Mouse (Mus musculus): ENCODE data around the gene Rai1.

Rai1 gene

DNA sequence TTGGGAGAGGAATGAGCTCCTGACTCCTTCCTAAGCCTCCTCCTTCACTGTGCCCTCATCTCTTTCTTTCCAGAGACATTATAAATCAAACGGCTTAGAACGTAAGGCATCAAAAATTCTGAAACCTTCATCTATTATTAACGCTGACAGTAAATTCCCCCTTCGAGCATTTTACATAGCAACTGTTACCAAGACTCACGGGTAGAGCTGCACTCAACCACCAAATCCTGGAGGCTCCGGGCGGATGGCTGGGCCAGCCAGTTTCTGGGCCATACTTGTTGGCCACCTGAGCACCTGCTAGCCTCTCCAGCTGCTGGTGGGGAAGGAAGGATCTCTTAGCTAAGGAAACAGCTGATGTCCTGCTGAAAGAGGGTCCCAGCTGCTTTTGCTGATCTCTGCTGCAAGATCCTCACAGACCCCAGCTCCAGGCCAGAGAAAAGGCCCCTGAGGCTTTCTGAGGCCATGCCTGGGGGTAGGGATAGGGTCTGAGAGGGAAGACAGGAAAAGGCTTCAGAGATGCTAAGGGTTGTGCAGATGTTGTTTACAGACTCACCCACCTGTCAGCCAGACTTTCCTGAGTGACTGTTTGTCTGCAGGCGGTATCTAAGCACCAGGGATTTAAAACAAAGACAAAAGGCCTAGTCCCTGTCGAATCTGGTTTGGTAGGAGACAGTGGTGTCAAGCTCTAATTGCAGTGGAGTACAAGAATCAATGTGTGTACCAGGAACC, 56.5 kb downstream of the Rai1 start:
- no peak for DNase-seq (ENCODE audit: extremely low read depth, low read depth, low spot score)

DNA sequence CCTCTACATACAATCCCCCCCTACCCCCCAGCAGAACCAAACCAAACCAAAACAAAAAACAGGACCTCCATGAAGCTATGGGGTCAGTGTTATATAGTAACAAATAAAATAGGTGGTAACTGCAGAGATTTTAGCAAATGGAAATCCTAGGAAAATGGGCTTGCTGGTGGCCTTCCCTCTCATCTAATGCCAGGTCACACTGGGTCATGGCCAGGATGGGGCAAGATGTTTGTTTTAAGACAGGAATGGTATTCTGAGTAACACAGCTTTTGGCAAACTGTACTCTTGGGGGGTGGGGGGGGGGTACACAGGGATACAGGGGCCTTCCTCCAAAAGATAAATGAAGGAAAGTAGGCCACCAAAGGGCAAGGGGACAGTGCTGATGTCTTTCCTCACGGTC, 57.7 kb downstream of the Rai1 start:
- DNase-seq (ENCODE audit: extremely low read depth, low read depth, low spot score), result no peak

DNA sequence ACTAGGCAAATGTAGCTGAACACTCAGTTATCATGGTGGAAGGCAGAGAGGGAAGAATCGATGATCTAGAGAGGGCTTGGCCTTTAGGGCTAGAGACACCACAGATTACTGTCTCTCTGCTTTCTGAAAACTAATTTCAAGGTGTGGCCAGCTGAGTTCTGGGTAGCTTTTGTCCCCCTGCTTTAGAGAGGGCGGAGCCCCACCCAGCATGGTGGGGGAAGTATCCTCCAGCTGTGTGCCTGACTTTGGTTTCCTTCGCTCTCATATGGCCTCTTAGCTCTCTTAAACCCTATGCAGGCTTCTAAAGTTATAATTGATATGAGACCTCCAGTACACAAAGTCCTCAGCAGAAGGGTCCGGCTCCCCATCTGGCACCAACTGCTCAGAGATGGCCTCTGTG, 58.5 kb downstream of the Rai1 start:
- DNase-seq (ENCODE audit: extremely low read depth, low read depth, low spot score), result no peak

DNA sequence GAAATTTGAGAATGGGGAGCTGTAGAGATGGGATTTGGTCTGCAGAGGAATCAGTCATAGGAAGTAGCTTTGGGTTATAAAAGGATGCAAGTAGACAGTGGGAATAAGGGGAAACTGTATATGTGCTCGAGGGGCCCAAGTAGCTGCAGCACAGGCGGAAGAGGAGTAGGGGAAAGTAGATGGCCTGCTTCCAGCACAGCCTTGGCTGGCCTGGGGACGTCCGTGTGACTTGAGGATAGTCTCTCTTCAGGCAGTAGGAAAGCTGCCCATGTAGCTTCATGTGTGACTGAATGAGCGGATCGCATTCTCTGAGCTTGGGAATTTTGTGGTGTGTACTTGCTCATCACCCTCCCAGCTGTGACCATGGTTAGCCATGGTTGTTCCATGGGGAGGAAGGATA, 59.6 kb downstream of the Rai1 start:
- no peak for DNase-seq (ENCODE audit: extremely low read depth, low read depth, low spot score)

DNA sequence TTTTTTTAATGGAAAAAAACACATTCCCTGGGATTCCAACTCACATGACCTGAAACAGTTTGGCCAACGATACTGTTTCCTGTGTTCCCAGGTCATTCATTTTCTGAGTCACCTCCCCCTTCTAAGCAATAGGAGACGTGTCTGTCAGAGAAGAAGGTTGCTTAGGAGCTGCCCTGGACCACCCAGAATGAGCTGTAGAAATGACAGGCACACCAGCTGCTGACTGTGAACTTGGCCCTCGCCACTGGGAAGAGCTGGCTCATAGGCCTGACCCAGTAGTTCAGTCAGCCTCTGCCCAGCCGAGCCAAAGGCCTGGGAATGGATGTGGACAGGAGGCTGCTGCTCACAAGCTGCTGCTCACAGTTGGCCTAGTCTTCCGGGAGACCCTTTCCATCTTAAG, 60.3 kb downstream of the Rai1 start:
- DNase-seq (ENCODE audit: extremely low read depth, low read depth, low spot score), result no peak

DNA sequence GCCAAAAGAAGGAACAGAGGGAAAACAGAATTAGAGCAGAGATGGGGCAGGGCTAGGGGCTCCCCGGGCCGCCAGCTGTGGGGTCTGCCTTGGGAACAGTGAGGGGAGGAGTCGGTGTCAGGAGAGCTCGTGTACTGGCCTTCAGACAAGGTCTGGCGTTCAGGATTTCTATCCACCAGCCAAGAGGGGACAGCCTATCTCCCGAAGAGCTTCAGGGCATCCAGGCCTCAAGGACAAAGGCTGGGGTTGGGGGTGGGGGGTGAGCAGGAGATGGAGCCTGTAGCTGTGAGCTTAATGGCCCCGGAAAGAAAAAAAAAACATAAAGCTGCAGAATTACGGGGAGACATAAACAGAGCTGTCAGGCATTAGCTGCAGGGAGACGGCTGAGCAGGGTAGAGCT, 64.0 kb downstream of the Rai1 start:
- DNase-seq (ENCODE audit: extremely low read depth, low read depth, low spot score), result no peak

DNA sequence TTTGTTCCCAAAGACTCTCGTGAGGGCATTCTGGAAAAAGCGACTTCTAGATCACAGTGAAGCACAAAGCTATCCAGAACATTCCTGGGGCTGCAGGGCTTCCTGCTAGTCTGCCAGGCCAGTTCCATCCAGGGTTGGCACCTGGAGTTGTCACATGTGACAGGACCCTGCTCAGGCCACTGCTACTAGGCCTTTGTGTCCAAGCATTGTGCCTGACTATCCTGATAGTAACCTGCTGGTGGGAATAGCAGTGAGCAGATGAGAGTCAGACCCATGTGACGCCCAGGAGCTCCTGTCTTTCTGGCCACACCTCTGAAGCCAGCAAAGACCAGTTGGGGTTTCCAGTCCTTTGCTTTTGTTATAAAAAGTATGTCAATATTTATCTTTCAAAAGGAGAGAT, 67.3 kb downstream of the Rai1 start:
- no peak for DNase-seq (ENCODE audit: extremely low read depth, low read depth, low spot score)

DNA sequence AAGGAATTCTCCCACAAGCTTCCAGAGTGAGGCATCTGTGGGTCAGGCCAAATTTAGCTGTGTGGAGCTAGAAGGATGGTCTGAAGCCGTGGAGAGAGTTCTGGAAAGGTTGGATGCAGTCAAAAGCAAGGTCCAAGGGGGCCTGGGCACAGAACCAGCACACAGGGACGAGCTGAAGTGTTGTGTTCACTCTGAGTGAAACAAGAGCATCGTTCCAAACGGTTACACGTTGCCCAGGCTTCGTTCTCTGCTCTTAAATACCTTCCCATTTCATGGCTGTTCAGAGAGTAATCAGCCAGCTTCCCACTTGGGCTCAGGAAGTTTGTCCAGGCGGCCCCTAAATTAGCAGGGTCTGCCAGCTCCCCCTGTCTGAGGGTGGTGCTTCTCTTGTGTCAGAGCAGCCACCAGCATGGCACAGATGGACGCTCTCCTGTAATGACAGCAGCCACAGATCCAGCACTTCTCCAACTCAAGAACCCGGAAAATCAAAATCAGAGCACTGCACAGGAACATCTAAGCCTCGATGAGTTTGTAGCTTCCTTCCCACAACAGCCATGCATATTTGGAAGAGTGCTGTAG, 68.9 kb downstream of the Rai1 start:
- DNase-seq (ENCODE audit: extremely low read depth, low read depth, low spot score), result no peak

DNA sequence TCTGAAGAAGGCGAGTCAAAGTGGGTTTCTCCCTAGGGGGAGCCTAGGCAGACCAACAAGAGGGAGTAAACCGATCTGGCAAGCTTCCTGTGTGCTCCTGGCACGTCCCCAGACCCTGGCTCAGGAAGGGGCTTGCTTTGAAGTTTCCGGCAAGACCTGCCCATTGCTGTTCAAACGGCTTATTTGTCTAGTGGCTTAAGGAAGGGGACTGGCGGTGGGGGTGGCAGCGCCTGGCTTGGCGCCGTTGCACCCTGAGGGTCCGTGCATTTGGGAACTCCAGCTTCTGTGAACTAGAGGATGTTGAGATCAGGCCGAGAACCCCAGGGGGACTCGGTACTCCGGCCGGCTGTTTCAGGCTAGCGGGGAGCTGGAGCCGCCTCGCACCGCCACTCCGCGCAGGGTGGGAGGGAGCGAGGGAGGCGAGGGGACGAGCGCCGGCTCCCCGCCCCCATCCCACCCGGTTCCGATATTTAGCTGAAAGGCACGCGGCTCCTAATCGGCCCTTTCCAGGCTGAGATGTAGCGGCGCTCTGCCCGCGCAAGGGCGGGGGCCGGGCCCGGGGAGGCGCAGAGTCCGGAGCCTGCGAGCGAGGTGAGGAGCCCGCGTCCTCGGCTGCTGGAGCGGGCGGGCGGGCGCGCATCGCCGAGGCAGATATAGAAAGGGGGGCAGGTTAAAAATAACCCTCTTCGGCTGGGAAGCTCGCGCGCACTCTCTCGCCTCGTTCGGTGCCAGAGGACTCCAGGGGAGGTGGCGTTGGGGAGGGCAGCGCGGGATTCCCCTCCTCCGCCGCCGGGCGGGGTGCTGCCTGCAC, 70.8 kb downstream of the Rai1 start:
- no peak for DNase-seq (ENCODE audit: extremely low read depth, low read depth, low spot score)

DNA sequence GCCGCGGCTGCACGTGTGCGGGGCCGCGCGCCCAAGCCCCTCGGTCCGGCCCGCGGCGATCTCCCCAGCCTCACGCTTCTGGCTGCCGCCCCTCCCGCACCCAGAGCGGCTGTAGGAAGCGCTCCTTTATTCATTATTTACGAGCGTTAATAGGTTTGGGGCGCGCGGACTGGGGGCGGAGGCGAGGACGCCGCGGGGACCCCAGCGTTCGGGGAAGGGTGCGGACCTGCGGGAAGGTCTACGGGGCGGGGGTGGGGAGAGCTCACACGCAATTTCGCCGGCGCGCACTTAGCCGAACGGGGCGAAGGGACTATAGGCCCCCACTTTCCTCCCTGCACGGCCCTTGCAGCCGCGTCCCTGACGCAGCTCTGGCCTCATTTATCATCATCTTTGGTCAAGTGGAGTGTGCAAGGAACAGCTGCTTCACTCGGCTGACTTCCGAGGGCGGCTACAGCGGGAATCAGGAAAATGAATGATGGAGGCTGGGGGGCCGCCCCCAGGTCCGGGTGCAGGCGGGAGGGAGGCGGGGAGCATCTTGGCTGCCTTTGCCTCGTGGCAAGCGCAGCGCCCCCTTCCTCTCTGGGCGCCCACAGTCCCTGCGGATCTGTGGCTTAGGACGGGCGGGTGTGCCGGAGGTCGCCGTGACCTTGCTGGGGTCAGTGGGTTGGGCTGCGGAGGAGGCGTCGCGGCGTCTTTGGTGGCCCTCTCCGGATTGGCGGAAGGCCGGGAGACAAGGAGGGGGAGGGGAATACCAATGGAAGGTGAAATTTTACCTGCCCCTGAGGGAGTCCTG, 71.6 kb downstream of the Rai1 start:
- DNase-seq (ENCODE audit: extremely low read depth, low read depth, low spot score), result no peak

DNA sequence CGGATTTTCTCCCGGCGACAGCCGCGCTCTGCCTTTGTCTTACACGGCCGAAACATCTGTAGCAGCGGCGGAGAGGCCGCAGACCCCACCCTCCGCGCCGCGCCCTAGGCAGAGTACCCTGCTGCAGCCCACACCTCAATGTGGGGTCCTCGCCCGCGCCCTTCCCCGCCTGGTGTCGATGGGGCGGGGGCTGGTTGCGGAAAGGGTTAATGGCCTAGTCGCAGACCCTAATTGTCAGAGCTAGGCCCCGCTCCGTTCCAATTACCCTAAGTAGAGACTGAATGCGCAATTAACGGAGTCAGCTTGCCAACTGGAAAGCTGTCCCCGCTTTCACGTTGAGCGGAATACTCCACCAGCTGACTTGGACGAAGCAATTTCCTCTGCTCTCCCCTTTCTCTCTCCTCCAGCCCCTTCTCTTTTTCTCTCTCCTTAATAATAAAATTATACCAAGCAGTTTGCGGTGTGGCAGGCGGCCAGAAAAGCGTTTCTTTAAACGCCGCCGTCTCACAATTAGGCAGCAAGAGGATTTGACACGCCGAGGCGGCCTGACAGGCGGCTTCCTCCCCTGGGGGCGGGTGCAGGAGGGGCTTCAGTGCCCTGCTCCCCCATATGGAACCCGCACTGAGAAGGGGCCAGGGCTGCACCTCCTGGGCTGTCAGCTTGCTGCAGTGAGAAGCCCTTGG, 72.3 kb downstream of the Rai1 start:
- no peak for DNase-seq (ENCODE audit: extremely low read depth, low read depth, low spot score)

DNA sequence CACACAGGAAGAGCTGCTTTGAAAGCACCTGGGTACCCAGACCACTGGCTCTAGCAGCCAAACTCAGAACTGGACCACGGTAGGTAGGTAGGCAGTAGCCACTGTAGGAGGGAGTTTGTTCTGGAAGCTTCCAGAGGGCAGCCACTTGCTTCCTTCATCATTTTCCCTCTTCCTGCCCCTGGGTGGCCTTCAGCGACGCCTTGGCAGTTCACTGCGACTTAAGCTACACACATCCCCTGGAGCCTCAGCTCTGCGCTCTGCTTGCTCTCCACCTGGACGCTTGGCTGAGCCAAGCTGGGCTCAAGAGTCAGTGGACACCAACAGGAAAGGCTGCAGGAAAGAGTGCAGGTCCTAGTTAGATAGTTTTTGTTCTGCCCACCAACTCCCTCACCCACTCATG, 73.2 kb downstream of the Rai1 start:
- no peak for DNase-seq (ENCODE audit: extremely low read depth, low read depth, low spot score)

DNA sequence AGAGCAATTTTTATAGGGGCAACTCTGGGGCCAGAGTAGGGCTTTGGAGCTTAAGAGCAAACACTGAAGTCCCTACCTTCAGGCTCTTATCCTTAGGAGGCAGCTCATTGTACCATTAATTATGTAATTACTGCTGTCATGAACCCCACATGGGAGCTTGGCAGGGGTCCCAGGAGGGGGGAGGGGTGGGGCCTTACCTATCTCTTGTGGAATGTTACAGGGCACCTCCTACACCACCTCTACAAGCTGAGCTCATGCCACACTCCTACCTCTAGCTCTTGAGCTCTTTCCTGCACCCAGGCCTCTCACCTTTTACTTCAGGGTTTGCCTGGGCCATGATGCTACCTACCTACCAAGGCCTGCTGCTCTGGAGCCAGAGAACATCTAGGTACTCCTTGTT, 73.7 kb downstream of the Rai1 start:
- DNase-seq (ENCODE audit: extremely low read depth, low read depth, low spot score), result no peak

DNA sequence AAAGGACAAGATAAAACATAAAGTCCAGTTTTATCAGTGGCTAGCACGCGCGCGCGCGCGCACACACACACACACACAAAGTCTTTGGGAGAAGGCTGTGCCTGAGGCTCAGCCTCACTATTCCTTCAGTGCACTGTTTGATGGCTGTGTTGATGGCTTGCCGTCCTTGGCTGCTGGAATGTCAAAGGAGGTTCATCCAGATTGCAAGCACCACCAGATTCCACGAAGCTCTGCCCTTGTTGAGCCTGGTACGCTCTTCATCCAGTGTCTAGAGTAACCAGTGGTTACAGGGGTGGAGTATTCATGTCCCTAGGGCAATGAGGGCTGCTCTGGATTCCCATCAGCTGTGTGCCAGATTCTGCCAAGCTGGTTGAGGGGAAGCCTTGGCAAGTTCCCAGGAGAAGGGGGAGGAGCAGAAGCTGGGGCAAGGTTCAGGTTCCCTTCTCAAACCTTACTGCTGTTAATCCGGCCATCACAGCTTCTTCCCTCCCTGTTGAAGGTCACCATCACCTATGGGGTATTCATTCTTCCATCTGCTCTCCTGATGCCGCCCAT, 77.4 kb downstream of the Rai1 start:
- no peak for DNase-seq (ENCODE audit: extremely low read depth, low read depth, low spot score)

DNA sequence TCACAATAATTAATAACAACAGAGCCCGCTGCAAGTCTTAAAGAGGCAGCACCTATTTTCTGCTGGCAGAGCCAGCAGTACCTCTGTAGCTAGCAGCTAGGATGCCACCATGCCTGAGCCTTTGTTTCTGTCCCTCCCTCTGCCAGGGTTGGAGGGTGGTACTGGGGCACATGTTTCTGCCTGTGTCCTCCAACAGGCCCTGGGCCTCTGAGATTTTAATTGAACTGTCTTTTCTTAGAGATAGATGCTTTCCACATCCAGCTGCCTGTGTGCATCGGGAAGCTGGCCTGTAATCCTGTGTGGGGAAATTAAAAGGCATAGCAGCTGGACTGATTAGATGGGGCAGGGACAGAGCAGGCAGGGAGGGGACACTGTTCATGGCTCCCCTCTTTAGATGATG, 77.9 kb downstream of the Rai1 start:
- no peak for DNase-seq (ENCODE audit: extremely low read depth, low read depth, low spot score)

DNA sequence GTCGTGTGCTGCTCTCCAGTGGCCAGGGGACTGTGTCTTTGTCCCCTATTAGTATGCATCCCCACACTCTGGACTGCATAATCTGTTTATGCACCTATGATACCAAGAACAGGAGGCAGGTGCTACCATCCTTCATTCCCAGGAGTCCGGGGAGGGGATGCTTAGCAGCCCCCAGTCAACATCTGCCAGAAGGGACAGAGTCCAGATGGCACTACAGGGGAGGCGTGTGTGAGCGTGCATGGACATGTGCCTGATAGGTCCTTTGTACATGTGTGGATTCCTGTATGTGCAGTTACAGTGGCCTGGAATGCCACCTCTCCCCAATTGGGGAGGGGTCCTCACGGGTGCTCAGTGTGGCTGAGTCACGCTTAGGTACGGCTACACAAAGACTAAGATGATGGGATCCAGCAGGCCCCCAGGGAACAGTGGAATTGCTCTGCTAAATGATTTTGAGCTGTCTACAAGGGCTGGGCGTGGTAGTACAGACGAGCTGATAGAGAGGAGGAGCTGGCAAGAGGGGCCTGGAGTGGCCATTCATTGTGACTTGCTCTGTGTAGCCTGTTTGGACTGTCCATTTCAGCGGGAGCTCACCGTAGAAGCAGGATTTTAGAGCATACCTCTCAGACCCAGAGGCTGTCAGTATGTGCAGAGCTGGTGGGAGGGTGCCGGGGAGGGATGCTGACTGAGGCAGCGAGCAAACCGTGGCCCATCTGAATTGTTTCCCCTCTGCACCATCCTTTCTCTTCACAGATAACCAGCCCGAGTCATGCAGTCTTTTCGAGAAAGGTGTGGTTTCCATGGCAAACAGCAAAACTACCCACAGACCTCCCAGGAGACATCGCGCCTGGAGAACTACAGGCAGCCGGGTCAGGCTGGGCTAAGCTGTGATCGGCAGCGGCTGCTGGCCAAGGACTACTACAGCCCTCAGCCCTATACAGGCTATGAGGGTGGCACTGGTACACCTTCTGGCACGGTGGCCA, 79.8 kb downstream of the Rai1 start:
- DNase-seq (ENCODE audit: extremely low read depth, low read depth, low spot score), result no peak

DNA sequence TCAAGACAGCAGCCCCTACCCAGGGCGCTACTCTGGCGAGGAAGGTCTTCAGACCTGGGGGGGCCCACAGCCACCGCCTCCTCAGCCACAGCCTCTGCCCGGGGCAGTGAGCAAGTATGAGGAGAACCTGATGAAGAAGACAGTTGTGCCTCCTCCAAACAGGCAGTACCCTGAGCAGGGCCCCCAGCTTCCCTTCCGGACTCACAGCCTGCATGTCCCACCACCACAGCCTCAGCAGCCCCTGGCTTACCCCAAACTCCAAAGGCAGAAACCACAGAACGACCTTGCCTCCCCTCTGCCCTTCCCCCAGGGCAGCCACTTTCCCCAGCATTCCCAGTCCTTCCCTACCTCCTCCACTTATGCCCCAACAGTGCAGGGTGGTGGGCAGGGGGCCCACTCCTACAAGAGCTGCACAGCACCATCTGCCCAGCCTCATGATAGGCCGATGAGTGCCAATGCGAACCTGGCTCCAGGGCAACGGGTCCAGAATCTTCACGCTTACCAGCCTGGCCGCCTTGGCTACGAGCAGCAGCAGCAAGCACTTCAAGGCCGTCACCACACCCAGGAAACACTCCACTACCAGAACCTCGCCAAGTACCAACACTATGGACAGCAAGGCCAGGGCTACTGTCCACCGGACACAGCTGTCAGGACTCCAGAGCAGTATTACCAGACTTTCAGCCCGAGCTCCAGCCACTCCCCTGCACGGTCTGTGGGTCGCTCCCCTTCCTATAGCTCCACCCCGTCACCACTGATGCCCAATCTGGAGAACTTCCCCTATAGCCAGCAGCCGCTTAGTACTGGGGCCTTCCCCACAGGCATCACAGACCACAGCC, 80.8 kb downstream of the Rai1 start:
- DNase-seq (ENCODE audit: extremely low read depth, low read depth, low spot score), result no peak

DNA sequence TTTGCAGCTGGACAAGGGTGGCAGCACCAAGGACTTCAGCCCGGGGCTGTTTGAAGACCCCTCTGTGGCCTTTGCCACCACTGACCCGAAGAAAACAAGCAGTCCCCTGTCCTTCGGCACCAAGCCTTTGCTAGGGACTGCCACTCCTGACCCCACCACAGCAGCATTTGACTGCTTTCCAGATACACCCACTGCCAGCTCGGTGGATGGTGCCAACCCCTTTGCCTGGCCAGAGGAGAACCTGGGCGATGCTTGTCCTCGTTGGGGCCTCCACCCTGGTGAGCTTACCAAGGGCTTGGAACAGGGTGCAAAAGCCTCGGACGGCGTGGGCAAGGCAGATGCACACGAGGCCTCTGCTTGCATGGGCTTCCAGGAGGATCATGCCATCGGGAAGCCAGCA, 82.3 kb downstream of the Rai1 start:
- no peak for DNase-seq (ENCODE audit: extremely low read depth, low read depth, low spot score)
